Mouse (Mus musculus) embryonic fibroblast, embryonic 13.5 days (primary cell): ENCODE results near the gene Ctnna3.

ENCODE experiments used
- CTCF ChIP-seq: IDR thresholded peaks from 2 replicates; pipeline ENCODE4 v1.5.1; 2011; ENCODE audit warnings: mild to moderate bottlenecking, control low read depth, low read length, moderate library complexity, borderline replicate concordance; ENCODE audit not compliant: insufficient read depth
- POLR2A ChIP-seq: IDR thresholded peaks from 2 replicates; pipeline ENCODE4 v1.6.1; 2011; ENCODE audit warnings: low read depth, mild to moderate bottlenecking, control low read depth, low read length, moderate library complexity

DNA sequence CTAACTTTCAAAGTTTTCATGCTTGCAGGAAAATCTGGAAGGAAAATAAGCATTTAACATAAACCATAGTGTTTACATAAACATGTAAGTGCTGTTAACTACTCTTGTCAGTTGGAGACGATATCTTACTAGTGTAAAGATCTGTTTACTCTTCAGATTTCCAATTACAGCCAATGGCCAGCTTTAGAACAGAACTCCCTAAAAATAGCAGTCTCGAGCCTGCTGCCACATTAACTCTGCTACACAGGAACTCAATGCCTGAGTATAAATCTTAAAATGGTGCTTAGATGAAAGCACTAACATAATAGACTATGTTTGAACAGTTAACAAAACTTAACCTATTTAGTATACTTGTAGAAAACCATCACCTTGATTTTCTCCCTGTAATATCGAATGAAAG lies 793.1 kb downstream of the Ctnna3 start:
- no peak for TF ChIP-seq CTCF
- TF ChIP-seq POLR2A = no peak
